In genomic region chr8:97461478-97461877, GRCm38 (mm10) we compare ENCODE assay signal across 28 mouse cellular contexts.
"Had no signal": no experiment of that assay in that cellular context is flagged by ENCODE, and none has a peak within 500 bp of the region (broad histone marks: within the 10 kb centered on the region; RNA-seq: fewer than 3 reads in every experiment).

No protein-coding gene starts in this region.

- H3K4me3 ChIP-seq: limb, embryonic 10.5 days; limb, embryonic 12.5 days; limb, embryonic 13.5 days; limb, embryonic 15.5 days; liver, embryonic 12.5 days; liver, embryonic 13.5 days; liver, embryonic 15.5 days; lung, embryonic 15.5 days; megakaryocyte, embryonic 14.5 days; midbrain, embryonic 10.5 days; midbrain, embryonic 12.5 days; midbrain, embryonic 13.5 days; midbrain, embryonic 15.5 days; myocyte; neural tube, embryonic 12.5 days had no signal

- DNase-seq: left cerebral cortex, postnatal 4 days; liver; liver, embryonic 13.5 days; liver, postnatal 0 days; lung, adult 18-20 months; lung, adult 2 months; lung, embryonic 14.5 days; lung, postnatal 10 days; lung, postnatal 14 days; lung, postnatal 36 days; lung, postnatal 4 days; midbrain, embryonic 14.5 days had no signal

- H3K27me3 ChIP-seq: limb, embryonic 12.5 days; limb, embryonic 13.5 days; limb, embryonic 15.5 days; liver, embryonic 12.5 days; liver, embryonic 13.5 days; liver, embryonic 15.5 days; lung, embryonic 15.5 days; megakaryocyte, embryonic 14.5 days; midbrain, embryonic 12.5 days; midbrain, embryonic 13.5 days; midbrain, embryonic 15.5 days; neural tube, embryonic 12.5 days had no signal

- H3K36me3 ChIP-seq: limb, embryonic 10.5 days; limb, embryonic 12.5 days; limb, embryonic 13.5 days; limb, embryonic 15.5 days; liver, embryonic 12.5 days; liver, embryonic 13.5 days; liver, embryonic 15.5 days; lung, embryonic 15.5 days; midbrain, embryonic 10.5 days; midbrain, embryonic 12.5 days; midbrain, embryonic 13.5 days; midbrain, embryonic 15.5 days; neural tube, embryonic 12.5 days had no signal

- H3K9me3 ChIP-seq: limb, embryonic 10.5 days; limb, embryonic 12.5 days; limb, embryonic 13.5 days; limb, embryonic 15.5 days; liver, embryonic 12.5 days; liver, embryonic 15.5 days; lung, embryonic 15.5 days; megakaryocyte, embryonic 14.5 days; midbrain, embryonic 10.5 days; midbrain, embryonic 12.5 days; midbrain, embryonic 13.5 days; midbrain, embryonic 15.5 days; neural tube, embryonic 12.5 days had no signal

- H3K9ac ChIP-seq: limb, embryonic 12.5 days; limb, embryonic 13.5 days; limb, embryonic 15.5 days; liver, embryonic 12.5 days; liver, embryonic 13.5 days; liver, embryonic 14.5 days; liver, embryonic 15.5 days; liver, postnatal 0 days; lung, embryonic 14.5 days; lung, embryonic 15.5 days; midbrain, embryonic 12.5 days; midbrain, embryonic 13.5 days; midbrain, embryonic 15.5 days; neural tube, embryonic 12.5 days had no signal

- H3K27ac ChIP-seq: limb, embryonic 10.5 days; limb, embryonic 12.5 days; limb, embryonic 13.5 days; limb, embryonic 15.5 days; liver, embryonic 12.5 days; liver, embryonic 13.5 days; liver, embryonic 14.5 days; liver, embryonic 15.5 days; lung, embryonic 15.5 days; macrophage; midbrain, embryonic 10.5 days; midbrain, embryonic 12.5 days; midbrain, embryonic 13.5 days; midbrain, embryonic 15.5 days; neural tube, embryonic 12.5 days had no signal

- H3K4me1 ChIP-seq: limb, embryonic 10.5 days; limb, embryonic 12.5 days; limb, embryonic 13.5 days; limb, embryonic 15.5 days; liver, embryonic 12.5 days; liver, embryonic 13.5 days; liver, embryonic 15.5 days; lung, embryonic 15.5 days; megakaryocyte, embryonic 14.5 days; midbrain, embryonic 10.5 days; midbrain, embryonic 12.5 days; midbrain, embryonic 13.5 days; midbrain, embryonic 15.5 days; neural tube, embryonic 12.5 days had no signal
